Mouse (Mus musculus) left cerebral cortex, adult 9 months (tissue): ENCODE measurements at regions not wholly inside any gene's neighbourhood (a gene's known extent, or its start where the extent isn't known, plus 50 kb on each side); places are given as distances from the start of the nearest gene placed in this dataset.

ENCODE experiments used
- DNase-seq, 2 experiments: peaks; one replicate each; pipeline ENCODE4 v3.0.0; 2022; ENCODE audit warnings: low spot score in 2 of 2

- no peak for DNase-seq
Observed at GRCm38 (mm10) chr14:61998259-61998658, 294.1 kb upstream of the Rnaseh2b start.

GRCm38 (mm10) chr14:62001481-62001949, 290.9 kb upstream of the Rnaseh2b start:
- no peak for DNase-seq

DNA sequence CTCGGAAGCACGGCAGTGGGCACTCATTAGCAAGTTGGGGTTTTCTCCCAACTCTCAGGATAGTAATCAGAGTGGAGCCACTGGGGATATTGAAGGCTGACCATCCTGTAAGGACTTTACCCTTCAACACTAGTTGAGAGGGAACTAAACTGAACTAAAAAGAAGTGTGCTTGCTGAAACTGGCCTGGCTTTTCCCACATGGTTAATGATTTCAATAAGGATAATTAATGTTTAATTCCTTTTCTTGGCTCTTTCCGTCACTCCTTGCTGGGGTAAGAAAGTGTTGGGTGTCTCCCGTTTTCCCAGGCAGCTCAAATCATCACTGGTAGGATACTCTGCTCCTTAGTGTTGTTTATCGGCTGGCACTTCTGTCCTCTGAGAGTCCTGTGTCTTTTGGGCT, 290.3 kb upstream of the Rnaseh2b start:
- DNase-seq: no peak

GRCm38 (mm10) chr14:62003013-62003781, 289.2 kb upstream of the Rnaseh2b start:
- peak; percentile 16 to 61 for DNase-seq

DNA sequence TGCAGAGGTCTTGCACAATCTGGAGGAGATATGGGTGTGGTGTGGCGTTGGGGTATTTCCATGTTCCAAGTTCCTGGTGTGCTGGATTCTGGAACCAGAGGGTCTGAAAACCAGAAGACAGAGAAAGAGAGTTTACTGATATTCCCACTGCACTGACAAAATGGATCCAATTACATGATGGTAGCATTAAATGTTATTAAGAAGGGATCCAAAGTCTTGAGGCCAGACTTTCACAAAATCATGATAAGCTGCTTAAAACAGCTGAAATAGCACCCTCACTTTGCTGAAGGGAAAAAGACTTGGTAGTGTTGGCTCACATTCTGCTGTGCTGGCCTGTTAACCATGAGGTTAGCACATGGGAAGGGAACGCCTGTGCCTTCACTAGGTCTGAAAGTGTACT, 288.6 kb upstream of the Rnaseh2b start:
- no peak for DNase-seq

GRCm38 (mm10) chr14:62008707-62009106, 283.7 kb upstream of the Rnaseh2b start:
- no peak for DNase-seq

DNA sequence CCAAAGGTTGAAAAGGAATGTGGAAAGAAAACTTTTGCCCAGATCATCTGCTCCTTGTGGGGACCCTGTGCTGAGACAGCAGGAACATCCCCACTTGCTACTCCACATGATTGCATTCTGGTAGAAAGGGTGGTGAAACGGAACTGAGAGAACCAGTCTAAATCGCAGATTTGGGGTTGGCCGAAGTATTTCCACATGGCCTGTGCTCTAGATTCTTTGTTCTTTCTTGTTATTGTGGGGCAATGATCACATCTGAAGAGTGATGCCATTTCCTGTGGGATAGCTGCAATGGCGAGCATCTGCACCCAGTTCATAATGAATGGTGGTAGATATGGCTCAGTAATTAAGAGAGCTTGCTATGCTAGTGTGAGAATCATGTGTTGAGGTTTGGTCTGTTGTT, 273.6 kb upstream of the Rnaseh2b start:
- no peak for DNase-seq

DNA sequence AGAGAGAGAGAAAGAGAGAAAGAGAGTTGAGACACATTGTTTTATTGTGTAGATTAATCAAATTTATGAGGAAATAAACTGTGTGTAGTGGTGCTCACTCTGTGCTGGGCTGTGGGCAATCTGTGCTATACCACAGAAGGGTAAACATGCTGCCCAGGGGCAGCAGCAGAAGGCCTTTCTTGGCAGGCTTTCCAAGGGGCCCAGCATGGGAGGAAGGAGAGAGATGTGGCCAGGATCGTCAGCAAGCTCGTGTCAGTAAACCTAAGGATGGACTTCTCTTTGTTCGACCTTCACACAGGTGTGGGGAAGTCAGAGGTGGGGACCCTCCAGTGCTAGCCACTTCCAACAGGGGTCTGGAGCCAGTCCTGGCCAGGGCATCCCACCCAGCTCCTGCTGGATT, 271.4 kb upstream of the Rnaseh2b start:
- no peak for DNase-seq

DNA sequence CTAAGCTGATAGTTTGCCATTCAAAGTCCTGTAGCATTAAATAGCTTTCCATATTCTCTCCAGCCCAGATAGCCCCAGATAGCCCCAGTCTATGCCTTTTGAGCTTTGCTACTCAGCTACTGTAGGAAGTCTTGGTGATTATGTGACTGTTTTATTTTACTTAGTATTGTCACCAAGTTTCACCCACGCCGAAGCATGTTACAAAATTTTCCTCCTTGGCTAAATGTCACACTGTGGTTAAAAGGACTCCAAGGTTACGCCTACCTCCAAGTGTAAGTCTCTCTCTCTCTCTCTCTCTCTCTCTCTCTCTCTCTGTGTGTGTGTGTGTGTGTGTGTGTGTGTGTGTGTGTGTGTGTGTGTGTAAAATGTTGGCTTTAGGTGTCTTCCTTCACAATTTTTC, 270.2 kb upstream of the Rnaseh2b start:
- DNase-seq: no peak

GRCm38 (mm10) chr14:62023022-62023421, 269.4 kb upstream of the Rnaseh2b start:
- DNase-seq: no peak

DNA sequence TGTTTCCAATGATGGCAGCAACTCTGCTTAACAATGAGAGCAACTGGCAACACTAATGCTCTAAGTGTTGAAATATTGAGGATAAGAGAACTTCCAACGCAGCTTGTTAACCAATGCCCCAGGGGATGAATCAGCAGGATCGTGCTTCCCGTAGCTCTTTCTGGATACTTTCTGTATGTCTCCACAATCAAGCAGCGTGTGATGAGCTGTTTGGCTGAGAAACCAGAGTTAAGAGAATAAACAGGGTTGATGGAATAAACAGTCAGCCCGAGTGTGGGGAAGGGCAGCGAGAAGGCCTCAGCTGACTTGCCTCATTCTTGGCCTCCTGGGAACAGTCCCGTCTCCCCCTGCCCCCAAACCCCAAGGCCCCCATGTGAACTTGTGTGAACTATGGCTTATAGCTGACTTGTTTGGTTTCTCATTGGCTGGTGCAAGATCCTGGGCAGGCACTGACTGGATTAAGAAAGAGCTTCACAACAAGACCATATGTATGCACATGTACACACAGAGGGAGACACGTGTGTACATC, 264.6 kb upstream of the Rnaseh2b start:
- DNase-seq: no peak

DNA sequence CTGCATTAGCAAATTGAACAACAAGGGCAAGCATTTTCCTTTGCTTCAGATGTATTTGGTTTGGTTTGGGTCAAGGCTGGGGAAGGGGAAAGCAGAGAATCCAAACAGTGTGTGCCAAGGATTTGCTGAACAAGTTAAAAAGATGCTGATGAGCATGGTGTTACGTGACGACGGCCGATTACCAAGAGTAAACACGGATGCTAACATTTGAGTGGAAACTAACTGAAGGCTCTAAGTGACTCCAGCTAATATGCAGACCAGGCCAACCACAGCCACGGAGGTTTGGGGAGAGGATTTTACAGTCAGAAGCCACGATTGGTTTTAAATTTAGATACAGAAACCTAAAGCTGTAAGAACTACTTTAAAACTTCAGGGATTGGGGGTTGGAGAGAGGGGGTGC, 262.3 kb upstream of the Rnaseh2b start:
- no peak for DNase-seq

DNA sequence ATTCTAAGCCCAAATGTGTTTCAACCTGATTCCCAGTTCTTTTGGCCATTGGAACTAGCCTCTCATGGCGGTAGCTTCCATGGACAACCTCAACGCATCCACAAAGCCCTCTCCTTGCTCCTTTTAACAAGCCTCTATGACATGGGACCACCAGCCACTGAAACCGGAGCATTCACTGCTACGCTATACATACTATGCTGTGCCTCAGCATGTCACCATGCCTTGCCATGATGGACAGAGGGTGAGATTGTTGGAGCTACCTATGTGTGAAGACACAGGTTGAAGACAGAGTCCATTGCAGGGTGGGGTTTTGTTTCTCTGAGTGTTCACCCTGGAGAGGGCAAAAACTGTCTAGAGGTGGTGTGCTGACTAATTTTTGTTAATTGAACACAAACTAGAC, 258.7 kb upstream of the Rnaseh2b start:
- DNase-seq: no peak

DNA sequence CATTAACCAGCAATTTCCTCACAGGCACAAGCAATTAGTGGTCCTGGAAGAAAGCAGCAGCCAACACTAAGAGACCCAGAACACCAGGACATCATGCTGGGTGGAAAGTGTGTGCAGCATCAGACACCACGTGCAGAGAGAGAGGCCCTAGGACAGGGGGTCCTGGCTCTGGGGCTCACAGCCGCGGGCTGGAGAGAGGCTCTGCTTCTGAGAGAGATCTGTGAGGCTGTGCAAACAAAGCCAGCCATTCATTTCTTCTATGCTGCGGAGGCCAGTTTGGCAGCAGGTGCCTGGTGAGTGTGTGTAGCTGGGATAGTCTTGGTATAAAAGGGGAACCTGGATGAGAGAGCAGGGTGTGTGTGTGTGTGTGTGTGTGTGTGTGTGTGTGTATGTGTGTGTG, 257.7 kb upstream of the Rnaseh2b start:
- DNase-seq: no peak

DNA sequence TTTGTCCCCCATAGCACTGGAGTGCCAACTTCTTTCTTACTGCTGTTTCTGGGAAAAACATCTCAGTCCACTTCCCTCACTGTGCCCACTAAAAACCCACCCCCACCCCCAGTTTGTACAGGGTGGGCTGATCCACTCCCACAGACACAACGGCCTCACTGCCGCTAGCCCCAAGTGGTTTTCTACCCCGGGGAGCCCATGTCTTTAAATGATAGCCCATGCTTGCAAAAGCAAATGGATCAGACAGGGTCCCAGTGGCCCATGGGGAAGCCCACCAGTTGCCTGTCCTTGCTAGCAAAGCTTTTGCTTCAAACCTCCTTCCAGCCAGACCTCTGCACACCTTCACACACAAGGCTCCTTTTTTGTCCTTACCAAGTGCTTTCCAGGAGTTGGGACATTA, 257.0 kb upstream of the Rnaseh2b start:
- DNase-seq: no peak

DNA sequence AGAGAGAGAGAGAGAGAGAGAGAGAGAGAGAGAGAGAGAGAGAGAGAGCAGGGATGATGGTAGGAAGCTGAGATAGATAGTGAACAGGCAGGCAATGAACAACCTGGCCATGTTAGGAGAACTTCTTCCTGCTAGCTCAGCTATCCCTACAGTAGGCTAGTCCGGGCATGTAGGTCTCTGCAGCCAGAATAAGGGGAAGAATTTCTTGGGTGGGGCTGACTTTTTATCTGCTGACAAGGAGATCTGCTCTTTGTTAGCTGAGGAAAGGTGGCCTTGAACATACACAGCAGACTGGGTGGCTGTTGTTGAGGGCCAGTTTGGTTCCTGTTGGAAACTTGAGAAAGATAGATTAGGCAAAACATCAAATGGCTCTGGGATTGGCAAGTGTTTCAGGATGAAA, 254.9 kb upstream of the Rnaseh2b start:
- no peak for DNase-seq

- no peak for DNase-seq
Observed at GRCm38 (mm10) chr14:62037917-62038316, 254.5 kb upstream of the Rnaseh2b start.

DNA sequence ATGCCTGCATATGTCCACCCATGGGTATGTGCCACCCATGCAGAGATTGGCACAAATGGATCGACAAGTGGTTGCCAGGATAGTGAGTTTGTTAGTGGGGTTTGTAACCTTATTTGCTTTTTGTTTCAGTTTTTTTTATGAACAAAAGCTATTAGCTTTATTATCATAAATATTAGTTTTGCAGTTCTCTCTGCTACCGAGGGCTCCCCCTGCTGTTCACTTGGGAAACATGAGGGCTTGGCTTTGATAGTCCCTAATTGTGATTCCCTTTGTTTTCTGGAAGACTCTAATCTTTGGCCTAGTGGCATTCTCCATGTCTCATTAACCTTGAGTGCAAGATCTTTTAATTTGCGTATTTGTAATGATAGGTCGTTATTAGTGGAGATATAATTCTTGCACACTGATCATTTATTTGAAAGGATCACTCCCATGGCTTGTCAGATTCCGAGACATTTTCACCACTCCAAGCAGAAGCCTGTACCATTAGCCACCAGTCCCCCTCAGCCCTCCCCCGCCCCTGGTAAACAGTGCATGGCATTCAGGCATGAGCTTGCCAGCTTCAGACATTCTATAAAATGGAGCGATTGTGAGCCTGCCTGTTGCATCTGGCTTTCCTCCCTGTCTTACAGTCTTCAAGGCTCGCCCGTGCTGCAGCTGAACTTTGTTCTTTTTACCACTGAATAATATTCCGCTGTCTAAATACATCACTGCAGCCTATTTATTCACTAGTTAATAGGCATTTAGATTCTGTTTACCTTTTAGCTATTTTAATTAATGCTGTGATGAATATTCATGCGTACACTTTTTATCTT, 249.9 kb upstream of the Rnaseh2b start:
- DNase-seq: peak; percentile 20 to 80

DNA sequence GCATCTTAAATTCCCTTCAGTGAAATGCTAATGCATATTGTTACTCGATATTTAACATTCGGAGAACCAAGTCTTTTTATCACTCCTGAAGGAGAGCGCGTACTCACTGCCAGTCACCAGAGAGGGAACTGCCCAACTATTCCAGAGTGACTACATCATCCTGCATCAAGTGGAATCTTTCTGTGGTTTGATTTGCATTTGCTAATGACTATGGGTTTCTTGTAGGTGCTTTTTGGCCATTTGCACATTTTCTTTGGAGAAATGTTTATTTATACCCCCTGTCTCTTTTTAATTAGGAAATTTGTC, 249.3 kb upstream of the Rnaseh2b start:
- DNase-seq: no peak

GRCm38 (mm10) chr14:62050941-62051340, 241.4 kb upstream of the Rnaseh2b start:
- DNase-seq: no peak

DNA sequence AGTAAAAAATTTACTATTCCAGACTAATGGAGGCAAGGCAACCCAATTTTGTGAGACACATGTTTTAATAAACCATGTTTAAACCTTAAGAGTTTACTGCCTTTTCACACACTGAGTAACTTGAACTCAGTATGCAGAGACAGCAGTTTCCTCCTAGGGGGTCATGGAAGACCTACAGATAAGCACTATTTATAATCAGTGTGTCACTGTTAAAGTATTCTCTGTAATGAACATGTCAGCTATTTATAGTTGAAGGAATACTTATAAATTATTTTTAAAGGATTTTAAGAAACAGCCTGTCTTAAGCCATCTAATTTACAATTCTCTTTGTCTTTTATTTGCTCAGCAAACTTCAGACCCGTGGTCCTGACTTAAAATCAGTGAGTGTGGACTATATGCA, 240.5 kb upstream of the Rnaseh2b start:
- DNase-seq: no peak

GRCm38 (mm10) chr14:62053004-62053403, 239.4 kb upstream of the Rnaseh2b start:
- DNase-seq: no peak

DNA sequence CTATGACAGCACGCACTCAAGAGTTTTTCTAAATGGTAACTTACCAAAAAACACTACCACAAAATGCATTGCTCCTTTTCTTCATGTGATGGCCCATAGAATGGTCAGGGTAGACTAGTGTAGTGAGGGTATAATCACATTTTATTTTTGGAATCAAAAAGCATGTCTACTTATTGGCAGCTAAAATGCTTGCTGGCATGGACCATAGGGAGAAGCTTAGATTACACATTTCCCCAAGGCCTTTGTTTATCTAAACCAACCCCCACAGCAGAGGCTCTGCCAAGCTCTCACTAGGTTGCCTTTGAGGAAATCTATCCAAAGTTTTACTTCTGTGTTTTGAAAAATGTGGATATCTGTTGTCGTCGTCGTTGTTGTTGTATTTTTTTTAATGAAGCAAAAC, 235.3 kb upstream of the Rnaseh2b start:
- DNase-seq: no peak
